Mouse (Mus musculus): Measurements from ENCODE around the gene Pf4.

- TF ChIP-seq EP300 (IDR thresholded peaks at IDR 0.05) (no peak), CTCF (IDR thresholded peaks at IDR 0.05) (no peak)
These were observed 32.3 kb downstream of the Pf4 start for GRCm38 (mm10) chr5:90804574-90804973.

Data from lung, postnatal 0 days (tissue).